Mouse (Mus musculus): ENCODE data around the gene Zfp110. TPM values are rescaled to one million over a fixed set of nuclear protein-coding genes. Genes with fewer than 3 reads are reported as not detected.

Zfp110 gene
- polyA plus RNA-seq, 1 experiment from 2014 or later: 41.3 TPM

Other genes with a start within 250 kb of the Zfp110 start
- gene Vmn2r53, start 226.0 kb upstream of the Zfp110 start, polyA plus RNA-seq (2016; fragmentation: Nextera tagmentation; extraction: Ambion mirVana): not detected in 2 replicates
- not detected in 2 replicates for gene Vmn2r54, start 194.4 kb upstream of the Zfp110 start, polyA plus RNA-seq (2016; fragmentation: Nextera tagmentation; extraction: Ambion mirVana)
- gene Vmn2r55, start 149.8 kb upstream of the Zfp110 start, polyA plus RNA-seq (2016; fragmentation: Nextera tagmentation; extraction: Ambion mirVana): not detected in 2 replicates
- gene Vmn2r56, start 99.8 kb upstream of the Zfp110 start, polyA plus RNA-seq (2016; fragmentation: Nextera tagmentation; extraction: Ambion mirVana): not detected in 2 replicates
- 17.4 and 19.4 TPM in 2 replicates for gene Zscan18, start 31.1 kb upstream of the Zfp110 start, polyA plus RNA-seq (2016; fragmentation: Nextera tagmentation; extraction: Ambion mirVana)
- gene Zfp329, start 15.9 kb upstream of the Zfp110 start, polyA plus RNA-seq (2016; fragmentation: Nextera tagmentation; extraction: Ambion mirVana): 19.8 TPM in 2 replicates
- 5.4 and 5.9 TPM in 2 replicates for gene Zfp128, start 46.4 kb downstream of the Zfp110 start, polyA plus RNA-seq (2016; fragmentation: Nextera tagmentation; extraction: Ambion mirVana)
- gene Zscan22, start 63.1 kb downstream of the Zfp110 start, polyA plus RNA-seq (2016; fragmentation: Nextera tagmentation; extraction: Ambion mirVana): 16.8 and 18.2 TPM in 2 replicates
- 833 and 862 TPM in 2 replicates for gene Rps5, start 87.5 kb downstream of the Zfp110 start, polyA plus RNA-seq (2016; fragmentation: Nextera tagmentation; extraction: Ambion mirVana)
- gene Rnf225, start 92.7 kb downstream of the Zfp110 start, polyA plus RNA-seq (2016; fragmentation: Nextera tagmentation; extraction: Ambion mirVana): 0.95 and 1.0 TPM in 2 replicates
- gene Zfp324, start 131.1 kb downstream of the Zfp110 start, polyA plus RNA-seq (2016; fragmentation: Nextera tagmentation; extraction: Ambion mirVana): 13.9 and 14.4 TPM in 2 replicates
- 12.0 and 13.0 TPM in 2 replicates for gene Zfp446, start 143.1 kb downstream of the Zfp110 start, polyA plus RNA-seq (2016; fragmentation: Nextera tagmentation; extraction: Ambion mirVana)
- gene Slc27a5, start 163.4 kb downstream of the Zfp110 start, polyA plus RNA-seq (2016; fragmentation: Nextera tagmentation; extraction: Ambion mirVana): 0.09 TPM in 1 of 2 replicates, not detected in the other
- 480 and 495 TPM in 2 replicates for gene Trim28, start 164.4 kb downstream of the Zfp110 start, polyA plus RNA-seq (2016; fragmentation: Nextera tagmentation; extraction: Ambion mirVana)
- 28.8 and 29.9 TPM in 2 replicates for gene Zbtb45, start 175.3 kb downstream of the Zfp110 start, polyA plus RNA-seq (2016; fragmentation: Nextera tagmentation; extraction: Ambion mirVana)
- gene Chmp2a, start 200.0 kb downstream of the Zfp110 start, polyA plus RNA-seq (2016; fragmentation: Nextera tagmentation; extraction: Ambion mirVana): 121 and 127 TPM in 2 replicates
- gene Ube2m, start 203.5 kb downstream of the Zfp110 start, polyA plus RNA-seq (2016; fragmentation: Nextera tagmentation; extraction: Ambion mirVana): 166 and 183 TPM in 2 replicates
- 3.8 TPM in 2 replicates for gene Mzf1, start 220.0 kb downstream of the Zfp110 start, polyA plus RNA-seq (2016; fragmentation: Nextera tagmentation; extraction: Ambion mirVana)